Mouse (Mus musculus) gastrocnemius, postnatal 14 days (tissue): ENCODE measurements around the gene Vpreb3. TPM values are rescaled to one million over a fixed set of nuclear protein-coding genes. Genes with fewer than 3 reads are reported as not detected.

Source experiments
- DNase-seq: peaks from one replicate; pipeline ENCODE4 v3.0.0; 2021; ENCODE audit warnings: mixed read lengths
- intact Hi-C: fragments of 180-260 bp; cut with DNase I; formaldehyde crosslinking; loops from one replicate; pipeline ENCODE4 v1.15.1; 2025; ENCODE audit warnings: low total_unique reads
- total RNA-seq, 2 experiments: library from RNA; stranded (reverse); gene quantifications; 2 replicates each; pipeline ENCODE4 v1.2.3; 2021

Gene Vpreb3
- total RNA-seq, 2 experiments from 2014 or later = not detected

GRCm38 (mm10) chr10:75930304-75930703, 12.6 kb upstream of the Vpreb3 start:
- intact Hi-C loops = no loop called here
- no peak for DNase-seq

DNA sequence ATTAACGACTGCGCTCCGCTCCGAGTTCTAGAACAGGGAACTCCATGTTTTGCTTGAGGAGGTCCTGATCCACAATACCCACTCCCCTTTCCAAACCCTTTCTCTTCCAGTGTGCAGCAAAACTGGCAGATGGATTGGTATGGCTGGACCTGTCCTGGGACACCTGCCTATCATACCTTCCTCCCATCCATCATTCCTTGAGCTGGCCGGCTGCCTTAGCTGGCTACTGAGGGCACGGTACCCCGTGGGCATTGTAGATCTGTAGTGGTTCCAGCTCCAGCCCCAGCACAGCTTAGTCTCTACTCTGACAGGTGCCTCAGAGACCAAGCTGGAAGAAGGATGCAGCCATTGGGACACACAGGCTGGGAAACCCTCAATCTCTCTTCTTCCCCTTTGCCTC, 11.5 kb upstream of the Vpreb3 start:
- intact Hi-C loops = no loop called here
- no peak for DNase-seq

DNA sequence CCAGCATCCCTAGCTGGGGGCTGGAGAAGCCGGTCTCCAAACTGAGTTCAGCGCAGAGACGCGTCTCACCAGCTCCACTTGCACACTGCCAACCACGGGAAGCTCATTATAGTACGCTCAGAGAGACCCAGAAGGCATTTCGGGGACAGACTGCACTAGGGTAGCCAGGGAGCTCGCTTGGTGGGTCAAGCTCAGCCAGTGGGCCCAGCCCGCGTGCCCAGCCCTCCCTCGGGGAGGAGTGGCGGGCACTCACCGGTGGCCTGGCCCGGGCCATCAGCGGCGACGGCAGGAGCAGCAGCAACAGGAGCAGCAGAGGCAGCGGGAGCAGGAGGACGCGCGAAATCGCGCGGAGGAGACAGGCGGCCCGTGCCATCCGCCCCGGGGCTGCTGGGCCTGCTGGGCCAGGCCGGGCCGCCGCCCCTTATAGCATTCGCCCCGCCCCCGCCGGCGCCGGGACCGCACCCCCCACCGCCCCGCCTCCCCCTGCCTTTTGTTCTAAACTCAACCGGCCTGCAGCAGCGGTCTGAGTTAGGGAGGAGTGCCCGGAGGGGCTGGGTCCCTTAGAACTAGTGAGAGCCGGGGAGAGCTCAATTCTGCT, 10.7 kb upstream of the Vpreb3 start:
- intact Hi-C loops = no loop called here
- peak; percentile 66 for DNase-seq

GRCm38 (mm10) chr10:75932891-75933290, 10.0 kb upstream of the Vpreb3 start, which contains the start of gene Chchd10:
TSS of gene Chchd10 (plus strand) at chr10:75933130.
- no peak for DNase-seq
- intact Hi-C loops = no loop called here

DNA sequence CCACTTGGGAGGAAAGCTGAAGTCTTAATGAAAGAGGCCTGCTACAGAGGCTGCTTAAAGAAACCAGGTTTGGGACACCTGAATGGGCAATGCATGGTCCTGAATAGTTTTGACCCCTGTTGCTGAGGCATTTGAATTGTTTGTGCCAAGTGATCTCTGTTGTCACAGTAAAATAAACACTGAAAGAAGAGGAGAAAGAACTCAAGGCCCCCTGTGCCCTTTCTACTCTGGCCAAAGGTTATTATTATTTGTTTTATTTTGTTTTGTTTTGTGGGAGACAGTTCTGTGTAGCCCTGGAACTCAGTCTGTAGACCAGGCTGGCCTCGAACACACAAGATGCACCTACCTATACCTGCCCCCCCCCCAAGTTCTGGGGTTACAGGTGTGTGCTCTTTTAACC, 7.9 kb upstream of the Vpreb3 start:
- intact Hi-C loops = no loop called here
- DNase-seq = no peak

- intact Hi-C loops = no loop called here
- DNase-seq = peak; percentile 62
Observed at GRCm38 (mm10) chr10:75935680-75936541, 6.9 kb upstream of the Vpreb3 start, which contains the start of gene Mmp11. TSS of gene Mmp11 (minus strand) at chr10:75936496.

- DNase-seq = no peak
- intact Hi-C loops = no loop called here
Observed at GRCm38 (mm10) chr10:75936909-75937667, 5.8 kb upstream of the Vpreb3 start.

DNA sequence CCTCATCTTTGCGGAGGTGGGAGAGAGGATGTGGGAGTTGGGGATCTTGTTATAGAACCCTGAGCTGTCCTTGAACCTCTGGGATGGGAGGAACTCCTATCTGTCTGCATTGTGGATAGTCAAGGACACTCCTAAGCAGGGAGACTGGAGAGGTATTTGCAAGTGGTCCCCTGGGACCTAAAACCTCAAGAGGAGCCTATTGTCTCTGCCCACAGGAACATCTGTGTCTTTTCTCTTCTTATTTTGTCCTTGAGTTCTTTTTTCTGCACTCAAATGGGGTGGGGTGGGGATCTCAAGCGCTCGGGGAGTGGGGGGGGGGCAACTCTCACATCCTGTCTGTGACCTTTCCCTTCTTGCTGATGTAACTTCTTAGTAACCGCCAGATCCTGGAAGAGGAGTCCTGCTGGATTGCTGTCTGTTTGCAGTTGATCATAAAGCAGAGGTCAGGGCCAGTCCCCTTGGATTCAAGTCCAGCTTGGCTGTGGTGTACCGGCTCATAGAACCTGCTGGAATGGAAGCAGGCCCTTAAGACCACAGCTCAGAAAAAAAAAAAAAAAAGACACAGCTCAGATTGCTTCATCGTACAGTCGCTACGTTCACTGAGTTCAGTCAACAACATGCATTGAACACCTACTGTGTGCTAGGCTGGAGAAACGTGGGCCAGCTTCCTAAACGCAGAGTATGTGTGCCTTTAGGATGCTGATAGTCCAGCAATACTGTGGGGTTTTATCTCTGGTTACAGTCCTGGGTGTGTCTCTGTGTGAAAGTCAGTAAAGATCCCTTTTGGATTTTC, 4.8 kb upstream of the Vpreb3 start:
- intact Hi-C loops = no loop called here
- no peak for DNase-seq

DNA sequence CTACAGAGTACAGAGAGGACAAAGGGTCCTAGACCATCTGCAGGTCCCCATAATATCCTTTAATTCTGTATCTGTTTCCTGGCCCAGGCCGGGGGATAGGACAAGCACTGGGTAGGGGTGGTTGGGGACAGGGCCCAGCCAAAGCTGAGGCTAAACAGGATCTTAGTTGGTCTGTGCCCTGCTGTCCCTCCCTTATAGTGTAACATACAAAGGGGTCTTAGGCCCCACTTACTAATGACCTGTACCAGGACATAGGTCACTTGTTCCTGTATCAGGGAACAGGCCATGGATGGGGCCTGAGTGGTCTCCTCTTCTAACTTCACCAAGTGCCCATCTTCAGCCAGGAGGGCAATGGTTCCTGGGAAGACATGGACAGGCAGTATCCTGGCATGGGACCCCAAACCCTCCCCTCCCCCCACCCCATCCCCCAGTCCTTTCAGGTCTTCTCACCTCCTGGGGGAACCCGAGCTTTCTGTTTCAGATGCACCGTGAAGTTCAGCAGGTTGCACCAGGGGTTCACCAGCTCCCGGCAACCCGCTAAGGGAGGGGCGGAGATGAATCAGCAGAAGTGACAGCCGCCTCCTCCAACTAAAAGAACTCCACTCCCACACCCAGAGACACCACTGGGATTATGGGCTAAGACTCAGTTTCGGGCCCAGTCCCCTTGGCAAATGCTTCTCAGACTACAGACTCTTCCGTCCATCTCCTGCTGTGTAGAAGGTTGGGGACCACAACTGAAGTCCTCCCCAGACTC, 3.2 kb upstream of the Vpreb3 start:
- DNase-seq = no peak
- intact Hi-C loops = no loop called here

DNA sequence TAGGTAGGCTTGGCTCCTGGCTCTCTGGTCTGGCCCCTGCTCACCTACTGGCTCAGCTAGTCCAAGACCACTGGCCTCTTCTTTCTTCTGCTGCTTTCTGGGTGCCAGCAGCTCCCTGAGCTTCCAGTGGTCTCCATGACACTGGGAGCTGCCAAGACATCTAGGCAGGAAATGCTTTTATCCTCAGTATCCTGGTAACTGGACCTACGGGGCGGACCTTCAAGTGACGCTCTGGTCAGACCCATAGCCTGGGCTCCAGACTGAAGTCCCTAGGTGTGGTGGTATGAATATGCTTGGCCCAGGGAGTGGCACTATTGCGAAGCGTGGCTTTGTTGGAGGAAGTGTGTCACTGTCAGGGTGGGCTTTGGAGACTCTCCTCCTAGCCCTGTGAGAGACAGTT, 2.3 kb upstream of the Vpreb3 start, which contains the start of gene Gm867:
Gene Gm867 (minus strand): TSS at position 153 of the 400 bp plus-strand sequence.
- intact Hi-C loops = no loop called here
- DNase-seq = no peak

GRCm38 (mm10) chr10:75941042-75941824, 1.6 kb upstream of the Vpreb3 start:
- intact Hi-C loops = no loop called here
- no peak for DNase-seq

DNA sequence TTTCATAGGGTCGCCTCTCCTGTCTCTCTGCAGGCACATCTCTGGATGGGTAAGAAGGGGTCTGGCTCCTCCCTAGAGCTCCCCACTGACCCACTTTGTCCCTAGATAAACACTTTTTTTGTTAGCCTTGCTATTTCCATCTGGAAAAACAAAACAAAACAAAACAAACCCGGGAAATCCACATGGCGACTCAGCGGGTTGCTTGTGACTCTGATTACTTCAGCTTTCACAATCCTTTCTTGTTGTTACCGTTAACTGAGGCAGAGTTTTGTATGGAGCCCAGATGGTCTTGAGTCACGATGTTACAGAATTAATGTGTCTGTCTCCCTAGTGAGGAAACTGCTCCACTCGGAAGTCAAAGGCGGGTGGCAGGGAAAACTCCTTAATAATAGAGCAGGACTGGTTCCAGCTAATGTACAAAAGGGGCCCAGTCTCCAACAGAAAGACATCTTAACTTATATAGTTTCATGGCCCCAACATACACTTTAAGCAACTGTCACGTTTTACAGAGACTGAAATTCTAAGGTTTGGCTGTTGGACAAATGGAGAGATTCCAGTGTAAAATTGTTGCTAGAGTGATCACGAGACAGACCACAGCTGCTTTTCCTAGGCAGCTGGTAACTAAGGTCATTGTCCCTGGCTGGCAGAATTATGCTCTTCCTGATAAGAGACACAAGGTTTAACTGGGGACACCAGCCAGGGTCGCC, 1.4 kb downstream of the Vpreb3 start:
- intact Hi-C loops = no loop called here
- no peak for DNase-seq

DNA sequence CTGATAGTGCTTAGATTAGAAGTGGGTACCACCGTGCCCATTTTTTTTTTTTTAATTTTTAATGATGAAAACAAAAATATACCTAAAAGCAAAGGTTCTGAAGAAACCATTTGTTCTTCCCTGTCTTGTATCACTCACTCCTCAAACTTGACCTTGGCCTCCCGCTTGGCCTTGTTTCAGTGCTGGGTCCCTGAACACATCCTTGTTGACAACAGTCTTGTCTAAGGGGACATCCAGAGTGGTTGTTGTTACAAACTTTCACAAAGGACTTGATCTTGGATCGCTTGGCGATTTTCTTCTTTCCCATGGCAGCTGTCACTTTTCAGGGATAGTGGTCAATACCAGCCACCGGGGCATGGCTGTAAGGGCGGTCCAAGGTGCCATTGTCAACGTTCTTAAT, 2.4 kb downstream of the Vpreb3 start:
- intact Hi-C loops = loop anchor here (5.0 kb wide), 1 partner anchor 48 kb away; no protein-coding TSS in a partner anchor
- DNase-seq = no peak

DNA sequence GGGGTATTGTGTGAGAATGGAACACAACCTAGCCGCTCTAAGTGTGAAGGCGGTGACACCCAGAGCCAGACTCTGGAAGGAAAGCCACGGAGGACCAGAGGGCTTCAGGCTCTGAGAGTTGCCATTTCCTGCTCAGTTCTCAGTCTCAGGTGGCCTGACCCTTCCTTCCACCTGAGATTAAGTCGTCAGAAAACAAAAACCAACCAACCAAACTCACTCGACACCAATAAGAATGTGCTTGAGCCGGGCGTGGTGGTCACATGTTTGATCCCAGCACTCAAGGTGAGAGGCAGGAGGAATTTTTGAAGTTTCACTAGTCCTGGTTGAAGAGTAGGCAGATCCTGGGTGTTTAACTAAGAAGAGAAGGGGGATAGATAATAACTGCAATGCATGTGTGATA, 3.0 kb downstream of the Vpreb3 start:
- DNase-seq = no peak
- intact Hi-C loops = loop anchor here (5.0 kb wide), 1 partner anchor 49 kb away; no protein-coding TSS in a partner anchor

DNA sequence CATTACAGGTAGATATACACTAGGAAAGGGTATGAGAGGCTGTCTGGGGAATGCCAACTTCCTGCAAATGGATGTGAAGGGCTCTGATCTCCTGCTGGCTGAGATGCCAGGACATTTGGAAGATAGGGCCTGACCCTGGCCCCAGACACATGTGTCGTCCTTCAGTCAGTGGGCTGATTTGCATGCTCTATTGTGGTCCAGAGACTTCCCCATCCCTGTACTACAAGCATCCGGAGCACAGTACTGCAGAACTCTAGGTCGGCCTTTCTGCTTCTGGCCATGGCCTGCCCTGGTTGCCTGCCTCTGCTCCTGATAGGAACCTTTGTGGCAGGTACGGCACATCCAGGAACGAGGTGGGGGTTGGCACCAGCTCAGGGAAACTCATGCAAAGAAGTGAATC, 5.2 kb downstream of the Vpreb3 start:
- no peak for DNase-seq
- intact Hi-C loops = loop anchor here (5.0 kb wide), 1 partner anchor 51 kb away; no protein-coding TSS in a partner anchor

DNA sequence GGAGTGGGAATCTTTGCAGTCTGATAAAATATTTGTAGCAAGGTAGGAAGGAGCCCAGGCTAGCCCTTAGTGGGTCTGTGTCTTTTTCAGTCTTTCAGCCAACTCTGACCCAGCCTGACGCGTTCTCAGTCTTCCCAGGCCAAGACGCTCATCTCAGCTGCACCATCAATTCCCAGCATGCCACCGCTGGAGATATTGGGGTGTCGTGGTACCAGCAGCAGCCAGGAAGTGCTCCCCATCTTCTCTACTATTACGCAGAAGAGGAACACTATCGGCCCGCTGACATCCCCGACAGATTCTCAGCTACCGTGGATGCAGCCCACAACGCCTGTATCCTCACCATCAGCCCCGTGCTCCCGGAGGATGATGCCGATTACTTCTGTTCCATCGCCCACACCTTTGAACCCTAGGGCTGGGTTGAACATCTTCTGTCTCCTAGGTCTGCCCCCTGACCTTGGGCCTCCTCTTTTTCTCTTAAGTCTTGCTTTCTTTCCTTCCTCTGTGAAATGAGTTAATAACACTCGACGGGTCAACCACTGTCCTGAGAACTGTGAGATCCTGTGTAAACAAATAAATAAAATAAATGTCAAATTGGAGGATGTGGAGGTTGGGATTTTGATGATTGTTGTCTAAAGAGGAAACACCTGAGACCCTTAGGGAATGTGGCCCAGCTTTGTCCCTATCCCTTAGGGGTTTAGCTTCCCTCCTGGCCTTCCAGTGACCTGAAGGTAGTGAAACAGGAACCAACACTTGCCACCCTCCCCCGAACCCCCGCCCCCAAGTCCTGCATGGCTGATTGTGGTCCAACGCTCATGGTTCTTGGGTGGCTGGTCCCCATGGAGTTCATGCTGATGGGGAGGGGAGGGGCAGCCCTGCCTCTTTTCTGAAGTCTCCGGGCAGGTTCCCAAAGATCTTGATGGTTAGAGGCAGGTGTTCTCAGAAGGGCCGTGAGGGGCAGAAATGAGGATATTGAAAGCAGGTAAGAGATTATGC, 6.5 kb downstream of the Vpreb3 start:
- no peak for DNase-seq
- intact Hi-C loops = loop anchor here (2.0 to 5.0 kb wide), 2 partner anchors 52 to 207 kb away; no protein-coding TSS in a partner anchor
